Mouse (Mus musculus): ENCODE measurements around the gene Mpg. TPM values are rescaled to one million over a fixed set of nuclear protein-coding genes. Genes with fewer than 3 reads are reported as not detected.

Gene Mpg
- polyA plus RNA-seq, 1 experiment from 2014 or later: 39.8 TPM

DNA sequence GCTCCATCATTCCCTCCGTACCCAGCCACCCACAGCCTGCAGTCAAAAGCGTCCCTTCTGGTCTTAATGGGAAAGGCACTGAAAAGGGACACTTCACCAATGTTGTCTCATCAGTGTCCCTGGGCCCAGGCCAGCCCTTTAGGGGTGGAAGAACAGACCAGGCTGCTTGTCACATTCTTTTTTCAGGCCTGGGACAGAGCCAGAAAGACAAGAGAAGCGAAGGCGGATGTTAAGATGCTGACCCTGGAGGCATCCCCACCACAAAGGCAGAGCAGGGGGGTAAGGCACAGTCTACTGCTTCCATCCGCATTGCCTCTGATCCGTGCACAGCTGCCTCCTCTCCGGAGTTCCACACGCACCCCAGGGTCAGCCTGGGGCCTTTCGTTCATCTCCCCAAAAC, 36.2 kb upstream of the Mpg start:
- no peaks in the 10 kb centered on the region for H3K36me3 ChIP-seq (ENCODE audit: control insufficient read depth, insufficient read depth, low read length)
- H3K4me3 ChIP-seq (ENCODE audit: low read length): no peak overlapping the region
- H3K27me3 ChIP-seq (ENCODE audit: control insufficient read depth, insufficient read depth, low read length): no peaks in the 10 kb centered on the region
- no peaks in the 10 kb centered on the region for H3K4me1 ChIP-seq (ENCODE audit: control insufficient read depth, insufficient read depth, low read length)
- no peak overlapping the region for H3K9ac ChIP-seq (ENCODE audit: low read depth, low read length)
- no peak for ATAC-seq (ENCODE audit: low FRiP score, low TSS enrichment)
- WGBS: 86% methylated on average over 9 of the region's 9 CpGs
- no peak overlapping the region for H3K27ac ChIP-seq (ENCODE audit: low read depth, low read length)
- H3K4me2 ChIP-seq (replicated peaks; ENCODE audit: low read depth, low read length): no peak overlapping the region
- no peaks in the 10 kb centered on the region for H3K9me3 ChIP-seq (ENCODE audit: control insufficient read depth, low read length)

DNA sequence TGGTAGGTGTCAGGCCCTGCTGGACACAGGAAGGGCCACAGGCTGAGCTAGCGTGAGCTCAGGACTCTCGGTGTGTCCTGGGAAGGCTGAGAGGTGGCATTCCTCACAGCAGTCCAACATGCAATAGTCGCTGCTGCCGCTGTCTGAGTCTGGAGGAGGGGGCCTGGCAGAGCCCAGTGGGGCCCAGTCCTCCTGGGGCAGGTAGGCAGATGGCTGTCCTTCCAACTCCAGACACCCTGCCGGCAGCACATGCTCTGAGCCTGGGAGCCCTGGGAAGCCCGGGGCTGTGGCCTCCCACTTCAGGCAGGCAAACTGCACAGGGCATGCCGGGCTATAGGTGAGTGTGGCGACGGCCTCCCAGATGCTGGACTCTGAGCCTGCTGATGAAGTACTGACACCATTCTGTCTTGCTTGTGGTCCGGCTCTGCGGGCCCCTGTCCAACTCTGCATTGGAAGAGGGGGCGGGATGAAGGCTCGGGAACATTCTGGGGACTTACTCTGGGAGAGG, 35.6 kb upstream of the Mpg start:
- H3K4me3 ChIP-seq (ENCODE audit: low read length): no peak overlapping the region
- no peak overlapping the region for H3K9ac ChIP-seq (ENCODE audit: low read depth, low read length)
- H3K27me3 ChIP-seq (ENCODE audit: control insufficient read depth, insufficient read depth, low read length): no peaks in the 10 kb centered on the region
- H3K27ac ChIP-seq (ENCODE audit: low read depth, low read length): no peak overlapping the region
- H3K4me2 ChIP-seq (replicated peaks; ENCODE audit: low read depth, low read length): no peak overlapping the region
- H3K36me3 ChIP-seq (ENCODE audit: control insufficient read depth, insufficient read depth, low read length): no peaks in the 10 kb centered on the region
- no peaks in the 10 kb centered on the region for H3K4me1 ChIP-seq (ENCODE audit: control insufficient read depth, insufficient read depth, low read length)
- ATAC-seq (ENCODE audit: low FRiP score, low TSS enrichment): no peak
- WGBS: 73% methylated on average over 13 of the region's 13 CpGs
- no peaks in the 10 kb centered on the region for H3K9me3 ChIP-seq (ENCODE audit: control insufficient read depth, low read length)

DNA sequence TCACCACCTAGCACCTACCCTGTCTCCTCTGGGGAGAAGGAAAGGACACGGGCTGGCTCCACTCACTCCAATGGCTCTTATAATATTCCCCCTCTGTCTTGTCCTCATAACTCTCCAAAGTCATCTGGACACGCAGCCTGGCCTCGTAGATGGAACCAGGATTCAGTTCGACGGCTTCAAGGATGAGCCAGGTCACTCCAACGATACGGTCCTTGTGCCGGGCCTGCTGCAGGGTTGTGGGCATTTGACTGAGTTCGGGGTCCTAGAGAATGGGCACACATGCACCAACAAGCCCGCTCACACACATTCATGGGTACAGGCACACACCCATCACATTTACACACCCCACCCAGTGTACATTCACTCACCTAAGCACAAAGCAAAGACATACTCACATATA, 33.1 kb upstream of the Mpg start:
- Histone ChIP-seq H3K9ac (ENCODE audit: low read depth, low read length) (no peak overlapping the region), H3K27me3 (ENCODE audit: control insufficient read depth, insufficient read depth, low read length) (no peaks in the 10 kb centered on the region), H3K9me3 (ENCODE audit: control insufficient read depth, low read length) (no peaks in the 10 kb centered on the region), H3K4me1 (ENCODE audit: control insufficient read depth, insufficient read depth, low read length) (no peaks in the 10 kb centered on the region), H3K4me3 (ENCODE audit: low read length) (no peak overlapping the region), H3K36me3 (ENCODE audit: control insufficient read depth, insufficient read depth, low read length) (no peaks in the 10 kb centered on the region), H3K27ac (ENCODE audit: low read depth, low read length) (no peak overlapping the region), H3K4me2 (replicated peaks; ENCODE audit: low read depth, low read length) (no peak overlapping the region)
- 74% methylated on average over 10 of the region's 10 CpGs for whole genome bisulfite sequencing
- no peak for ATAC-seq (ENCODE audit: low FRiP score, low TSS enrichment)

DNA sequence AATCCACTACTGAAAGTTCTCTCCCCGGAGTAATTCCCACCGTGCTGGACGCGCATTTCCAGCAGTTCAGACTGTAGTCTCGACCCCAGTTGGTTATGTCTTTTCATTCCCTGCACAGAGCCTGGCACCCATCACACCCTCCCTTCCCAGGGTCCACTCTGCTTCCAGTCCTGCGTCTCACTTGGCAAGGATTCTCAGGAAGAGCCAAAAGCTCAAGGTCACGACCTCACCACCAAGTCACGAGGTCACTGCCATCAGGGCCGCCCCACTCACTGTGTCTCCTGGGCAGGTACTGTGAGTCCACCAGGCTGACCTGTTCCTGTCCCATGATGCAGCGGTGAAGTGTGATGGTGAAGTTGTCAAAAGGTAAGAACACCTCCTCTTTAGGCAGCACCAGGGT, 32.2 kb upstream of the Mpg start:
- Histone ChIP-seq H3K27ac (ENCODE audit: low read depth, low read length) (no peak overlapping the region), H3K36me3 (ENCODE audit: control insufficient read depth, insufficient read depth, low read length) (no peaks in the 10 kb centered on the region), H3K4me2 (replicated peaks; ENCODE audit: low read depth, low read length) (no peak overlapping the region), H3K9me3 (ENCODE audit: control insufficient read depth, low read length) (no peaks in the 10 kb centered on the region), H3K4me1 (ENCODE audit: control insufficient read depth, insufficient read depth, low read length) (no peaks in the 10 kb centered on the region), H3K27me3 (ENCODE audit: control insufficient read depth, insufficient read depth, low read length) (no peaks in the 10 kb centered on the region), H3K9ac (ENCODE audit: low read depth, low read length) (no peak overlapping the region), H3K4me3 (ENCODE audit: low read length) (no peak overlapping the region)
- WGBS: 78% methylated on average over 10 of the region's 10 CpGs
- ATAC-seq (ENCODE audit: low FRiP score, low TSS enrichment): no peak

DNA sequence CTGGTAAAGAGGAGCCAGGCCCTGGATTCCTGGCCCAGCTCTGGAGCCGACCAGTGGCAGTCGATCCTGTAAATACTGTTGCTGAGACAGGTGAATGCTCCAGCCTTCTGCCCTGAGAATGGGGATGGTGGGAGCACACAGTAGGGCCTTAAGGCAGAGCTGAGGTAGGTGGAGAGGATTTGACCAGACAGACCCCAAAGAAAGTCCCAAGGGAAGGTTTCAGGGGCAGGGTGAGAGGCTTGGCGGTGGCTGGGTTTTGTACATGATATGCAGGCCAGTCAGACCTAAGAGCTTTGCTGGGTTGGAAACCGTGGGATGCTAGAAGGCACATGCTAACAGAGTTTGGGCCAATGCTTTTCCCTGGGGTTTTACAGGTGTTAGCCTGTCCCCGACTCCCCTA, 31.7 kb upstream of the Mpg start:
- 83% methylated on average over 5 of the region's 5 CpGs for WGBS
- ATAC-seq (ENCODE audit: low FRiP score, low TSS enrichment): no peak

DNA sequence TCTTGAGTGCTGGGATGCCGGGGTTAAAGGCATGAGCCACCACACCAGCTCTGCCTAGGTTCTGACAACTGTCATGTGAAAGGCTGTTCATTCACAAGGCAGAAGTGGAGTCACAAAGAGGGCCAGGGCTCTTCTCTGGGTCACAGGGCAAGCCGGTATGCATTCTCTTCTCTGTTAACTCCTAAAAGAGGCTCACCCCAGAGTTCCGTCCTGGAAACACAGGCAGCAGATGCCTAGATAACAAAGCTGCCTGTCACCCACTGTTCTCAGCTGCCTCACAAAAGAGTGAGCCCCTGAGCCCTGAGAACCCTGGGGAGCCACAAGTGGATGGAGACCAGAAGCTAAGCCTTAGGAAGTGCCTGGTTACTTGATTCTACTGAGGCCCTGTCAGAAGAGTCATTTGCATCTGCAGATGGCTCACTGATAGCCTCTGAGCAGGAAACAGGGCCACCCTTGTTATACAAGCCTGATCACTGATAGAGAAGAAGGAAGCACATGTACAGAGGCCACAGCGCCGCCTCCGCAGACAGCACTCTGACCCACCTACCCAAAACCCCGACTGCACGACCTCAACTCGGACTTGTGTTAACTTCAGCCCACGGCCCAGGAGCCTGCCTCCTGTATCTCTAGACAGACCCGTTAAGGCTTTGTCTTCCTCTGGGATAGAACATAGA, 30.3 kb upstream of the Mpg start:
- Histone ChIP-seq H3K27ac (ENCODE audit: low read depth, low read length) (no peak overlapping the region), H3K4me1 (ENCODE audit: control insufficient read depth, insufficient read depth, low read length) (no peaks in the 10 kb centered on the region), H3K4me2 (replicated peaks; ENCODE audit: low read depth, low read length) (no peak overlapping the region), H3K27me3 (ENCODE audit: control insufficient read depth, insufficient read depth, low read length) (no peaks in the 10 kb centered on the region), H3K9ac (ENCODE audit: low read depth, low read length) (no peak overlapping the region), H3K9me3 (ENCODE audit: control insufficient read depth, low read length) (no peaks in the 10 kb centered on the region), H3K36me3 (ENCODE audit: control insufficient read depth, insufficient read depth, low read length) (no peaks in the 10 kb centered on the region), H3K4me3 (ENCODE audit: low read length) (no peak overlapping the region)
- 45% methylated on average over 11 of the region's 11 CpGs for WGBS
- ATAC-seq (ENCODE audit: low FRiP score, low TSS enrichment): no peak

More for the DNA sequence above, 31.7 kb upstream of the Mpg start:
- H3K4me2 ChIP-seq (replicated peaks; ENCODE audit: low read depth, low read length): no peak overlapping the region
- no peaks in the 10 kb centered on the region for H3K36me3 ChIP-seq (ENCODE audit: control insufficient read depth, insufficient read depth, low read length)
- H3K9me3 ChIP-seq (ENCODE audit: control insufficient read depth, low read length): no peaks in the 10 kb centered on the region
- H3K9ac ChIP-seq (ENCODE audit: low read depth, low read length): no peak overlapping the region
- H3K4me1 ChIP-seq (ENCODE audit: control insufficient read depth, insufficient read depth, low read length): no peaks in the 10 kb centered on the region
- H3K27ac ChIP-seq (ENCODE audit: low read depth, low read length): no peak overlapping the region
- no peaks in the 10 kb centered on the region for H3K27me3 ChIP-seq (ENCODE audit: control insufficient read depth, insufficient read depth, low read length)
- no peak overlapping the region for H3K4me3 ChIP-seq (ENCODE audit: low read length)

DNA sequence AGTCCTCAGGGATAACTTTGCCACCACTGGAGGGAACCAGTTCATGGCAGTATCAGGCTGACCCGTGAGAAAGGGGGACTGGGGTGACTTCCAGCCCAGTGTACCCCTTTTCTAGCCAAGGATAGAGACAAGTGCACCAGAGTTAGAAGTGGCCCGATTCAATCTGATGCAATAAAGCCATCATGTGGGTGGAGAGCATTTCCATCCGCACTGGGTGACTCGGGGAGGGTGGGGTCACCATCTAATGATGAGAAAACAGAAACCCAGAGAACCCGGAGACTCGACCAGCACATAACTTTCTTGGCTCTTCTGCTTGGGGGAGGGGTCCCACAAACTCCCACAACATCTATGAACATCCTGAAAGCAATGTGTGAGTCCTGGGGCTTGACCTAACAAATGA, 29.6 kb upstream of the Mpg start:
- no peaks in the 10 kb centered on the region for H3K36me3 ChIP-seq (ENCODE audit: control insufficient read depth, insufficient read depth, low read length)
- H3K4me1 ChIP-seq (ENCODE audit: control insufficient read depth, insufficient read depth, low read length): no peaks in the 10 kb centered on the region
- no peak for ATAC-seq (ENCODE audit: low FRiP score, low TSS enrichment)
- 56% methylated on average over 6 of the region's 6 CpGs for WGBS
- no peak overlapping the region for H3K4me2 ChIP-seq (replicated peaks; ENCODE audit: low read depth, low read length)
- no peaks in the 10 kb centered on the region for H3K27me3 ChIP-seq (ENCODE audit: control insufficient read depth, insufficient read depth, low read length)
- H3K9me3 ChIP-seq (ENCODE audit: control insufficient read depth, low read length): no peaks in the 10 kb centered on the region
- H3K9ac ChIP-seq (ENCODE audit: low read depth, low read length): no peak overlapping the region
- H3K27ac ChIP-seq (ENCODE audit: low read depth, low read length): no peak overlapping the region
- H3K4me3 ChIP-seq (ENCODE audit: low read length): no peak overlapping the region

DNA sequence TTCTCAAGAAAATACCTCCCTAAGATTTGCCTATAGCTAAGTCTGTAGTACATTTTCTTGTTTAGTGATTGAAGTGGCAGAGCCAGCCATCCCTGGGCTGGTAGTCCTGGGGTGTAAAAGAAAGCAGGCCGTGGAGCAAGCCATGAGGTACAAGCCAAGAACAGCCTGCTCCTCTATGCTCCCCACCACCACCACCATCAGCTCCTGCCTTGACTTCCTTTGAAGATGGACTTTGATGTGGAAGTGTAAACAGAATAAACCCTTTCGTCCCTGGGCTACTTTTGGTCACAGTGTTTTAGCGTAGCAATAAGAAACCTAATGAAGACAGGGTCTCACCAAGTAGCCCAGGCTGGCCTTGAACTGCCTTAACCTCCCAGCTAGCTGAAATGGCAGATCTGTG, 28.5 kb upstream of the Mpg start:
- 27% methylated on average over 3 of the region's 3 CpGs for WGBS
- Histone ChIP-seq H3K27me3 (ENCODE audit: control insufficient read depth, insufficient read depth, low read length) (no peaks in the 10 kb centered on the region), H3K4me3 (ENCODE audit: low read length) (no peak overlapping the region), H3K4me1 (ENCODE audit: control insufficient read depth, insufficient read depth, low read length) (no peaks in the 10 kb centered on the region), H3K9ac (ENCODE audit: low read depth, low read length) (no peak overlapping the region), H3K27ac (ENCODE audit: low read depth, low read length) (no peak overlapping the region), H3K4me2 (replicated peaks; ENCODE audit: low read depth, low read length) (no peak overlapping the region), H3K36me3 (ENCODE audit: control insufficient read depth, insufficient read depth, low read length) (no peaks in the 10 kb centered on the region), H3K9me3 (ENCODE audit: control insufficient read depth, low read length) (no peaks in the 10 kb centered on the region)
- no peak for ATAC-seq (ENCODE audit: low FRiP score, low TSS enrichment)

DNA sequence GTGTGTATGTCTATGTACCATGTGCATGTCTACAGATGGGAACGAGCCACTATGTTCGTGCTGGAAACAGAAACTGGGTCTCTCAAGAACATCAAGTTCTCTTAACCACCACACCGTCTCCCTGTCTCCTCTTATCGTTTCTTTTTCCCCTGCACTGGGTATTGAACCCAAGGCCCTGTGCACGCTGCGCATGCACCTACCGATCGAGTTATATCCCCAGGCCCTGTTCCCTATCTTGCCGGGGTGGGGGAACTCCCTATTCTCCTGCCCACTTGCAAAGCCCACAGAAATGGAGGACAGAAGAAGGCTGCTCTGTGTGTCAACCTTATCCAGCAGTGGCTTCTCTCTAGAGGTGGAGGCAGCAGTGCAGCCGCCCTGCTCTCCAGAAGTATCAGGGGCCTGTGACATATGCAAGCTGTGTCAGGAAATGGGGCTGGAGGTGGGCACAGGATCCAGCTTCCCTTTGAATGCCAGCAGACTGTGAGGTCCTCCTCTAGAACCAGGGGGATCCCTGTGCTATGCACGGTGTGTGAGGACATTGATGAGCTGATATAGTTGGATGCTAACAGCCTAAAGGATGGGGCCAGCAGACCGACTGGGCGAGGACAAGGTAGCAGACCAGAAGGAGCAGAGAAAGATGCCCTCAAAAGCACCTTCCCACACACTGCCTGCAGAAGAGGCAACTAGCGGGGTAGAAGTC, 27.9 kb upstream of the Mpg start:
- Histone ChIP-seq H3K9me3 (ENCODE audit: control insufficient read depth, low read length) (no peaks in the 10 kb centered on the region), H3K4me1 (ENCODE audit: control insufficient read depth, insufficient read depth, low read length) (no peaks in the 10 kb centered on the region), H3K9ac (ENCODE audit: low read depth, low read length) (no peak overlapping the region), H3K36me3 (ENCODE audit: control insufficient read depth, insufficient read depth, low read length) (no peaks in the 10 kb centered on the region), H3K4me2 (replicated peaks; ENCODE audit: low read depth, low read length) (no peak overlapping the region), H3K27ac (ENCODE audit: low read depth, low read length) (no peak overlapping the region), H3K27me3 (ENCODE audit: control insufficient read depth, insufficient read depth, low read length) (no peaks in the 10 kb centered on the region), H3K4me3 (ENCODE audit: low read length) (no peak overlapping the region)
- ATAC-seq (ENCODE audit: low FRiP score, low TSS enrichment): no peak
- WGBS: 70% methylated on average over 14 of the region's 14 CpGs

Measured in kidney, embryonic 14.5 days (tissue).